ENCODE assay signal across 7 mouse cellular contexts in genomic region chr19:4396081-4396997, GRCm38 (mm10). TPM values are rescaled to one million over a fixed set of nuclear protein-coding genes. Genes with fewer than 3 reads are reported as not detected.
DNase-seq lines count a peak whose midpoint lies in the region; ATAC-seq and TF ChIP-seq lines count a peak whose summit lies in the region.

No protein-coding gene starts in this region.

- H3K27ac ChIP-seq in intestine, embryonic 15.5 days, result peak overlapping the region; percentile 96
- H3K27ac ChIP-seq in limb, embryonic 14.5 days (replicated peaks; ENCODE audit: low read depth, low read length), result peak overlapping the region; percentile 95
- peak overlapping the region; percentile 98 for H3K27ac ChIP-seq in midbrain, embryonic 15.5 days

- peak overlapping the region; percentile 77 for H3K4me2 ChIP-seq in intestine, embryonic 15.5 days (replicated peaks)
- H3K4me2 ChIP-seq in limb, embryonic 14.5 days (replicated peaks; ENCODE audit: low read depth, low read length, severe bottlenecking), result peak overlapping the region; percentile 45
- peak overlapping the region; percentile 71 for H3K4me2 ChIP-seq in midbrain, embryonic 15.5 days

- no peak for TF ChIP-seq POLR2A in limb, embryonic 14.5 days (IDR thresholded peaks at IDR 0.05; ENCODE audit: borderline replicate concordance, extremely low read depth, insufficient read depth, insufficient read length)

- peak overlapping the region; percentile 92 for H3K4me3 ChIP-seq in intestine, embryonic 15.5 days (replicated peaks)
- H3K4me3 ChIP-seq in limb, embryonic 14.5 days (replicated peaks; ENCODE audit: low read length), result peak overlapping the region; percentile 100
- H3K4me3 ChIP-seq in midbrain, embryonic 15.5 days, result peak overlapping the region; percentile 100

- H3K27me3 ChIP-seq in intestine, embryonic 15.5 days (replicated peaks), result no peaks in the 10 kb centered on the region
- H3K27me3 ChIP-seq in limb, embryonic 14.5 days (ENCODE audit: control insufficient read depth, insufficient read depth, low read length), result no peaks in the 10 kb centered on the region
- H3K27me3 ChIP-seq in midbrain, embryonic 15.5 days (replicated peaks), result no peaks in the 10 kb centered on the region

- under 1% methylated on average over 77 of the region's 80 CpGs for WGBS in intestine, embryonic 15.5 days
- WGBS in limb, embryonic 14.5 days, result 2% methylated on average over 62 of the region's 80 CpGs
- WGBS in midbrain, embryonic 15.5 days, result under 1% methylated on average over 78 of the region's 80 CpGs

- peak overlapping the region; percentile 99 for H3K9ac ChIP-seq in intestine, embryonic 15.5 days
- H3K9ac ChIP-seq in limb, embryonic 14.5 days (ENCODE audit: low read depth, low read length, severe bottlenecking), result peak overlapping the region; percentile 97
- peak overlapping the region; percentile 100 for H3K9ac ChIP-seq in midbrain, embryonic 15.5 days

- no peaks in the 10 kb centered on the region for H3K9me3 ChIP-seq in intestine, embryonic 15.5 days
- H3K9me3 ChIP-seq in limb, embryonic 14.5 days (ENCODE audit: control insufficient read depth, low read length), result no peaks in the 10 kb centered on the region
- H3K9me3 ChIP-seq in midbrain, embryonic 15.5 days, result no peaks in the 10 kb centered on the region

- peaks cover 14% of the 10 kb centered on the region for H3K4me1 ChIP-seq in intestine, embryonic 15.5 days (replicated peaks)
- peaks cover 9% of the 10 kb centered on the region; the same call in 1 of the 2 replicates for H3K4me1 ChIP-seq in limb, embryonic 14.5 days (ENCODE audit: control insufficient read depth, insufficient read depth, low read length)
- peaks cover 36% of the 10 kb centered on the region for H3K4me1 ChIP-seq in midbrain, embryonic 15.5 days

- peak; percentile 58 for DNase-seq in adipocyte (ENCODE audit: low spot score)
- peak; percentile 23 to 34 for DNase-seq in cerebellum, postnatal 4 days (ENCODE audit: low spot score in 2 of 2)
- DNase-seq in gastrocnemius, postnatal 14 days, result peak; percentile 31
- DNase-seq in limb, embryonic 14.5 days (ENCODE audit: low spot score), result peak; percentile 13
- DNase-seq in spleen, postnatal 36 days (ENCODE audit: low spot score in 2 of 2), result peak; percentile 34 to 48

- peak; percentile 36 for ATAC-seq in intestine, embryonic 15.5 days
- ATAC-seq in limb, embryonic 14.5 days (ENCODE audit: low FRiP score, low read depth), result peak; percentile 5
- peak; percentile 68 for ATAC-seq in midbrain, embryonic 15.5 days (replicated peaks)

- intact Hi-C loops in gastrocnemius, postnatal 14 days (cut with DNase I; ENCODE audit: low total_unique reads), result no loop called here

- no peaks in the 10 kb centered on the region for H3K36me3 ChIP-seq in intestine, embryonic 15.5 days
- peaks cover 15% of the 10 kb centered on the region; the same call in 1 of the 2 replicates for H3K36me3 ChIP-seq in limb, embryonic 14.5 days (ENCODE audit: control insufficient read depth, insufficient read depth, low read length)
- no peaks in the 10 kb centered on the region for H3K36me3 ChIP-seq in midbrain, embryonic 15.5 days (replicated peaks)

RNA-seq across cellular contexts. Expression of gene Kdm2a, which starts 1.7 kb away (rescaled TPM):
- total RNA-seq in gastrocnemius, postnatal 14 days (2021), result 10 to 100 TPM; 27.7 to 29.0 TPM
- polyA plus RNA-seq in intestine, embryonic 15.5 days (2015; fragmentation: Nextera tagmentation; extraction: Ambion mirVana), result 37.5 and 38.9 TPM in 2 replicates
- 99.7 and 126 TPM in 2 replicates for polyA plus RNA-seq in limb, embryonic 14.5 days (2012; rRNA removed)
- 54.4 and 59.8 TPM in 2 replicates for polyA plus RNA-seq in limb, embryonic 14.5 days (2014; fragmentation: Nextera tagmentation; extraction: Ambion mirVana)
- 37.0 and 38.8 TPM in 2 replicates for polyA plus RNA-seq in midbrain, embryonic 15.5 days (2015; fragmentation: Nextera tagmentation; extraction: Ambion mirVana)

RNA-seq across cellular contexts. Expression of gene Rhod, which starts 42.9 kb away (rescaled TPM):
- 1 to 10 TPM; 1.0 to 2.0 TPM for total RNA-seq in gastrocnemius, postnatal 14 days (2021)
- polyA plus RNA-seq in intestine, embryonic 15.5 days (2015; fragmentation: Nextera tagmentation; extraction: Ambion mirVana), result 20.0 and 21.6 TPM in 2 replicates
- polyA plus RNA-seq in limb, embryonic 14.5 days (2012; rRNA removed), result 33.8 and 36.6 TPM in 2 replicates
- 44.2 and 51.0 TPM in 2 replicates for polyA plus RNA-seq in limb, embryonic 14.5 days (2014; fragmentation: Nextera tagmentation; extraction: Ambion mirVana)
- polyA plus RNA-seq in midbrain, embryonic 15.5 days (2015; fragmentation: Nextera tagmentation; extraction: Ambion mirVana), result 5.1 and 5.5 TPM in 2 replicates

Comparison
In these comparisons a context has a peak if more than half of its experiments do, and no peak if none do; other contexts are left out.
1. Peak in every context shown above with its lines: DNase-seq, ATAC-seq, H3K4me3 ChIP-seq and H3K27ac ChIP-seq.
2. ATAC-seq: peak in every context shown above with its lines; median percentile 68 in midbrain, embryonic 15.5 days; 36 in intestine, embryonic 15.5 days; 5 in limb, embryonic 14.5 days.